In genomic region chr11:120080282-120080681, GRCm38 (mm10) we compare ENCODE assay signal across 21 mouse cellular contexts.
"Had no signal": no experiment of that assay in that cellular context is flagged by ENCODE, and none has a peak within 500 bp of the region (broad histone marks: within the 10 kb centered on the region; RNA-seq: fewer than 3 reads in every experiment).

No protein-coding gene starts in this region.

- H3K4me2 ChIP-seq: intestine, embryonic 15.5 days; limb, embryonic 12.5 days; limb, embryonic 15.5 days; liver, embryonic 11.5 days; midbrain, embryonic 12.5 days; midbrain, embryonic 15.5 days; neural tube, embryonic 12.5 days; neural tube, embryonic 15.5 days had no signal

- H3K9ac ChIP-seq: intestine, embryonic 15.5 days; limb, embryonic 12.5 days; limb, embryonic 15.5 days; liver, embryonic 14.5 days; liver, postnatal 0 days; midbrain, embryonic 12.5 days; midbrain, embryonic 15.5 days; neural tube, embryonic 12.5 days; neural tube, embryonic 15.5 days had no signal

- ATAC-seq: intestine, embryonic 15.5 days; liver, postnatal 0 days; midbrain, embryonic 15.5 days had no signal

- H3K4me3 ChIP-seq: intestine, embryonic 15.5 days; limb, embryonic 12.5 days; limb, embryonic 15.5 days; midbrain, embryonic 12.5 days; midbrain, embryonic 15.5 days; neural tube, embryonic 12.5 days; neural tube, embryonic 15.5 days had no signal

- H3K27ac ChIP-seq: intestine, embryonic 15.5 days; limb, embryonic 12.5 days; limb, embryonic 15.5 days; liver, embryonic 14.5 days; macrophage; midbrain, embryonic 12.5 days; midbrain, embryonic 15.5 days; neural tube, embryonic 12.5 days; neural tube, embryonic 15.5 days; stomach, postnatal 0 days had no signal

- H3K4me1 ChIP-seq: intestine, embryonic 15.5 days had no signal

- DNase-seq: kidney, adult 18-20 months; left cerebral cortex, postnatal 4 days; liver, postnatal 0 days; lung, postnatal 14 days; right cerebral cortex, adult 18-20 months; right cerebral cortex, postnatal 14 days; right cerebral cortex, postnatal 4 days; thymus, adult 2 months; thymus, postnatal 14 days; thymus, postnatal 4 days had no signal

- H3K27me3 ChIP-seq: intestine, embryonic 15.5 days; limb, embryonic 12.5 days; limb, embryonic 15.5 days; midbrain, embryonic 12.5 days; midbrain, embryonic 15.5 days; neural tube, embryonic 12.5 days; neural tube, embryonic 15.5 days had no signal

- H3K9me3 ChIP-seq: intestine, embryonic 15.5 days; limb, embryonic 12.5 days; limb, embryonic 15.5 days; midbrain, embryonic 12.5 days; midbrain, embryonic 15.5 days; neural tube, embryonic 12.5 days; neural tube, embryonic 15.5 days had no signal
